Mouse (Mus musculus) thymus, postnatal 36 days (tissue): Measurements from ENCODE around the gene Mmp9.

Experiments used
- DNase-seq, 2 experiments: peaks; one replicate each; pipeline ENCODE4 v3.0.0; 2022; ENCODE audit warnings: mixed read lengths in 2 of 2

The Mmp9 gene

DNA sequence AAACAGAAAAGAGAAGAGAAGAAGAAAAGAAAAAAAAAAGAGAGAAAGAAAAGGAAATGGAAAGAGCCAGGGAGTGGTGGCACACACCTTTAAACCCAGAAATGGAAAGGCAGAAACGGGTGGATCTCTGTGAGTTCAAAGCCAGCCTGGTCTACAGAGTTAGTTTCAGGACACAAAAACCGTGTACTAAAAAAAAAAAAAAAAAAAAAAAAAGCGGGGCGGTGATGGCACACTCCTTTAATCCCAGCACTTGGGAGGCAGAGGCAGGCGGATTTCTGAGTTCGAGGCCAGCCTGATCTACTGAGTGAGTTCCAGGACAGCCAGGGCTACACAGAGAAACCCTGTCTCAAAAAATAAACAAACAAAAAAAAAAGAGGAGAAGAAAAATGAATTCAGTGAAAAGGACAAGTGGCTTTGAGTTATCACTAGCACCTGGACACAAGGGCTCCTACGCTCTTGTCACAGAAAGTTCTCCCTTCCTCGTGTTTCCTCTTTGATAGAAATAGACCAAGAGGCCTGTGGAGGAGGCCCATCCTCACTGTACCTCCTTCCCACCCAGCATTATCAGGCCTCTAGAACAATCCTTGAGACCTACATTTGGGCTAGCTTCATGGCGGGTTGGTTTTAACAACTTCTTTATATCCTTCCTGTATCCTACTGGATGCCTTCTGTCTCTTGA is 27.7 kb upstream of the Mmp9 start:
- no peak for DNase-seq

DNA sequence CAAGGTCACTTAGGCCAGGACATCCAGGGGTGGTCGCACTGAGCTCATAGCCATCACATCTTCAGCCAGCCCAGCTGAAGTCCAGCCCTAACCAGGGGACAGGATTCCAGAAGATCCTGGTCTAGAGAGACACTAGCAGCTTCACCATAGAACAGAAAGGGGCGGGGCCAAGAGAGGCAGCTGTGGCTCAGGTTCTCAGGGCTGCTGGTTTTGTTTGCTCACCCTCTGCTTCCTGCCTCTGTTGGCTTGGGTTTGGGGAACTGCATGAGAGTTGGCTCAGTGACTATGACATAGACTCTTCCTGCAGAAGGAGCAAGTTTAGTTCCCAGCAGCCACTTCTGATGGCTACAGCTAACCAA is 27.2 kb upstream of the Mmp9 start:
- DNase-seq, result peak; percentile 84 to 89

GRCm38 (mm10) chr2:164916820-164917219 is 23.8 kb upstream of the Mmp9 start:
- no peak for DNase-seq

- no peak for DNase-seq
Observed at GRCm38 (mm10) chr2:164917371-164917770, 23.2 kb upstream of the Mmp9 start.

DNA sequence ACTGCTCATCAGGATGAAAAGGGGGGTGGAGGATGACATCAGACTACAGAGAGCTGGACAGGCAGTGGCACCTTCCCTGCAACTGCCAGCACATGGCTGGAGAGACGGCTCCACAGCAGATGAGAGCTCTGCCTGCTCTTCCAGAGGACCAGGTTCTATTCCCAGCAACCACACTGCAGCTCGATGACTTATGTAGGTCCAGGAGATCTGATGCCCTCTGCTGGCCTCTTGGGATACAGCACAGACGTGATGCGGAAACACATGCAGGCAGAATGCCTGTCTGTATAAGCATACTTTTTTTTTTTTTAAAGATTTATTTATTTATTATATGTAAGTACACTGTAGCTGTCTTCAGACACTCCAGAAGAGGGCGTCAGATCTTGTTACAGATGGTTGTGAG is 22.3 kb upstream of the Mmp9 start:
- peak; percentile 60 to 66 for DNase-seq

- DNase-seq, result no peak
Observed at GRCm38 (mm10) chr2:164921984-164922383, 18.6 kb upstream of the Mmp9 start.

DNA sequence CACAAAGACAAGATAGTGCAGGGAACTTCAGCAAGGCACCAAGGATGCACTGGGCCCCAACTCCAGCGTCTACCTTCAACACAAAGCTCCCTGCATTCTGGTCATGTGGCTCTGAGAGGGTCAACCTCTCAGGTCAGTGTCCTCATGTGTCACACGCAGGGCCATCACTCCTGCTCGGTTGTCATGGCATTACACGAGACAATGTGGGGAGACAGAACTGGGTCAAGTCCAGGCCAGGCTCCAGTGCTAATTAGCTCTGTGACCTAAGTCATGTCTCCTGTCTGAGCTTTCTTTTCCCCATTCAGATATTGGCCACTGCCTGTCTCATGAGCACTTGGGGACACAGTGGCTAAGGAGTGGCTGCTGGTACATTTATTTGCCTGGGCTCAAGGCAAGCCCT is 17.3 kb upstream of the Mmp9 start:
- no peak for DNase-seq

- peak; percentile 82 to 87 for DNase-seq
Observed at GRCm38 (mm10) chr2:164924100-164924857, 16.3 kb upstream of the Mmp9 start.

- DNase-seq, result no peak
Observed at GRCm38 (mm10) chr2:164930706-164931581, 9.6 kb upstream of the Mmp9 start.

GRCm38 (mm10) chr2:164933534-164933933 is 7.0 kb upstream of the Mmp9 start:
- no peak for DNase-seq

GRCm38 (mm10) chr2:164935991-164936390 is 4.6 kb upstream of the Mmp9 start:
- DNase-seq, result no peak

DNA sequence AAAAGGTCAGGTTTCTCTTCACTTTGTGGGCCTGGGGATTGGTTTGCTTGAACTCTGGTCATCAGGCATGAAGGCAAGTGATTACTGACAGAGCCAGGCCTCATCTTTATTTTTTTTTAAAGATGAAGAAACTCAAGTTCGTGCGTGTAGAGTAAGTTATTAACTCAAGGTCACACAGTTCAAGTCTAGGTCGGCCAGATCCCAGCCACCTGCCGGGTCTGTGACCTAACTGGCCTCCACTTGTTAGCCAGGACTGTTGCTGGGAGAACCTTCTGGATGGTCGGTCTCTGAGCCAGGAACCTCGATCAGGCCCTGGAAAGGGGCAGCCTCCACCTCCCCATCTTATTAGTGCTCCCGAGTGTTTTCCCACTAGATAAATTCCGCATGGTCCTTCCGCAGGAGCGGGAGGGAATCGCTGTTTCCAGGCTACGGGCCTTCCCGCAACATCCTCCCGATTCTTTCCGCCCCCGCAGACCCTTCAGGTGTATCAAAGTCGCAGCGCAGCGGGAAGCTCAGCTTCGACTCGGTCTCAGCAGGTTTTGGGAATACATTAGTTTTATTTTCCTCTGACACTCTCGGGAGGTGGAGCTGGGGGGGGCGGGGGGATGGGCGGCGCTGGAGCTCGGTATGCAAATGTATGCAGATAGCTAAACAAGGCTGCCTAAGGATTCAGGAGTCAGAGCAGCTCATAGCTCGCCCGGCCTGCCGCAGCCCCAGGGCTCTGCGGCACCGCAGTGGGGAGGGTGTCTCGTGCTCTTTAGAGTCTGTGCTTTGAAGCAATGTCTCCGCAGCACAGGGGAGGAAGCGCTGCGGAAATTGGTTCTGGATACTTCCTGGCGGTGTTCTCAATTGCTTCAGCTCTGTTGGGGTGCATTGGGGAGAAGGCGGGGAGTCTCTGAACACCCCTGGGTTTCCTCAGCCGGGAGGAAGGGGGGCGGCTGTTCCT is 2.2 kb upstream of the Mmp9 start:
- DNase-seq, result peak; percentile 71 to 81

DNA sequence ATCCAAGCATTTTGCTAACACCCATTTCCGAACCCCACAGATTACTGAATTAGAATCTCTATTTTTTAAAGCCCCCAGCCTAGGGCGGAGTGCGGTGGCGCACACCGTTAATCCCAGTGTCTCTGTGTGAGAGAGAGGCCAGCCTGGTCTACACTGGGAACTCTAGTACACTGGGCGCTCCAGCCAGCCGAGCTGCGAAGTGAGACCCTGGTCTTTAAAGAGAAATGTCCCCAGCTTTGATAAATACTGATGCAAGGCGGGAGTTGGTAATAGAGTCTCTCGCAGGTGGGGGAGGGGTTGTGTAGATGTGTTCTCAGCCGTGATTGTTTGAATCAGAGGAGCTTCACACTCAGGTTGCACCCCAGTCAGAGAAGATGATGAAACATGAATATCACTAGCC is 1.5 kb upstream of the Mmp9 start:
- no peak for DNase-seq

DNA sequence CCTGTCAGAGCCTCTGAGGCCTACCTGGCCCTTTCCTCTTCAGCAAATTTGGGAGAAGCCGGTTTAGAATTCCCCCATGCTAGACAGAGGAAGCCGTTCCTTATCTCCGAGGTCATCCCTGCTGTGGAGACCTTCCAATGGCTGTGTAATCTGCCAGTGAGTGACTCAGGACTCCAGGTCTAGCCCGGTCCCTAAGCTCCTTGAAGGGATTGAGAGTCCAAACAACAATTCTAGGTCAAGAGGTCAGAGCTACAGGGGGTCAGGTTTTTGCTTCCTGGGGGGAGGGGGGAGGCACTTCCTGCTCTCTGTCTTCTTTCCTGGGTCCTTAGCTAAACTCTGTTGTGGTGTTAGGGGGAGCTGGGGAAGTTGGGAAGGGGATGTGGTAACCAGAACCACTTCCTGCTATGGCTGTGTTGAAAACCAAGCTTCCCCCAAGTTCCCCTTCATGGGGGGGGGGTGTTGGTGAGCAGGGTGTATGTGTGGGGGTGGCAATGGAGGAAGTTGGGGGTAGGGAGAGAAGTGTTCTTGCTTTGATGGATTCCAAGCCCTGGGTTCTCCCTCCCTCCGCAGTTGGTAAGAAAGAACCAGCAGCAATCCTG is 2.2 kb downstream of the Mmp9 start:
- peak; percentile 71 to 81 for DNase-seq

- no peak for DNase-seq
Observed at GRCm38 (mm10) chr2:164947506-164947905, 6.9 kb downstream of the Mmp9 start.

GRCm38 (mm10) chr2:164947930-164948329 is 7.3 kb downstream of the Mmp9 start:
- DNase-seq, result no peak

DNA sequence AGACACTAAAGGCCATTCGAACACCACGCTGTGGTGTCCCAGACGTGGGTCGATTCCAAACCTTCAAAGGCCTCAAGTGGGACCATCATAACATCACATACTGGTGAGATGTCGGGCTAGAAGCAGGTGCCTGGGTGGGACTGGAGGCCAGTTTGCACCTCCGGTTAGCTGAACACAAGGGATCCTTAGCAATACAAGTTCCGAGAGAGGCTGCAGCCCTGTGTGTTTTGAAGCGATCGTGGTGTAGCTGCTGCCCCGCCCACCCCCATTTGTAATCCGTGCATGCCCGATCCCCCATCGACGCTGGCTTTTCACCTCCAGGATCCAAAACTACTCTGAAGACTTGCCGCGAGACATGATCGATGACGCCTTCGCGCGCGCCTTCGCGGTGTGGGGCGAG is 8.4 kb downstream of the Mmp9 start:
- no peak for DNase-seq

GRCm38 (mm10) chr2:164950501-164950900 is 9.9 kb downstream of the Mmp9 start:
- DNase-seq, result no peak

GRCm38 (mm10) chr2:164951745-164952144 is 11.2 kb downstream of the Mmp9 start:
- DNase-seq, result no peak

GRCm38 (mm10) chr2:164952448-164952847 is 11.9 kb downstream of the Mmp9 start:
- no peak for DNase-seq

GRCm38 (mm10) chr2:164953224-164953623 is 12.6 kb downstream of the Mmp9 start:
- DNase-seq, result peak; percentile 78

DNA sequence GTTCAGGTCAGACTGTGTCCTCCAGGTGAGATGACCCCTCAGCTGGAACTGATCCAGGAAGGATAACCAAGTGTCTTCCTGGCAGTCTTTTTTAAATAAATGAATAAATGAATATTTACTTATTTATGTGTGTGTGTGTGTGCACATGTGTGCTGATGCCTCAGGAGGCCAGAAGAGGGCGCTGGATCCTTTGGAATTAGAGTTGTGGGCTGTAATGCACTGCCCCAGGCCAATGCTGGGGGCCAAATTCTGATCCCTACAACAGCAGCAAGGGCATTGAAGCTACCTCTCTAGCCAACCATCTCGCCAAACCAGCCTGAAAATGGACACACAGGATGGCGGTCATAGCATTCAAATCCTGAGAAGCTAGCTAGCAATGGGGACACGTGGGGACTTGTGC is 15.1 kb downstream of the Mmp9 start:
- DNase-seq, result no peak
